Mouse (Mus musculus) heart, adult 2 months (tissue): Measurements from ENCODE around the gene Arnt2.

Source experiments
- CTCF ChIP-seq: fragments of 200-600 bp; IDR thresholded peaks from 2 replicates; pipeline ENCODE4 v1.8.1; 2022; ENCODE audit warnings: antibody characterized with exemption, mild to moderate bottlenecking, moderate library complexity
- POLR2A ChIP-seq: fragments of 200-500 bp; IDR thresholded peaks from 2 replicates; pipeline ENCODE4 v1.6.1; 2011; ENCODE audit warnings: mild to moderate bottlenecking, low read depth, low read length, control low read depth; ENCODE audit not compliant: insufficient read depth

- TF ChIP-seq POLR2A (no peak), CTCF (no peak)
Observed at GRCm38 (mm10) chr7:84246093-84246492, 163.9 kb downstream of the Arnt2 start.
